Comparison of ENCODE assay signal across 11 mouse cellular contexts in the genomic region with DNA sequence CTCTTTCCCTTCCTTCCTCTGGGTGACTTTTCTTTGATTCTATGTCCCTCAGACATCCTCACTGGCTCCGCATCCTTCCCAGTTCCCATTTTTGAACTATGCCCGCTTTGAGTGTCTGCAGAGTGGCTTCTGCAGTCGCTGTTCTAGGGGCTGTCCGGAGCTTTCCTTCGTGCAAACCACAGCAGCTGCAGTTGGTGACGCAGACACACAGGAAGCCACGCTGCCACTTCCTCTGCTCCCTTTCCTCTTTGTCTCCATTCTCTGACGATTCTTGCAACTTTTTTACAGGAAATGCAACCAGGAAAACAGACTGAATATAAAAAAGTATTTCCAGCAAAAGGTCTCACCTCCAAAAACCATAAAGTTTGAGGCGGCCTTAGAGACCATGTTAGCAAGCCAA.
DNase-seq lines count a peak whose midpoint lies in the region; ATAC-seq lines count a peak whose summit lies in the region.
"Had no signal": no experiment of that assay in that cellular context is flagged by ENCODE, and none has a peak within 500 bp of the region (broad histone marks: within the 10 kb centered on the region; RNA-seq: fewer than 3 reads in every experiment).

No protein-coding gene starts in this region.

- 67% methylated on average over 9 of the region's 9 CpGs for WGBS in heart, embryonic 11.5 days (ENCODE audit: insufficient replicate concordance)
- WGBS in midbrain, embryonic 13.5 days, result 86% methylated on average over 9 of the region's 9 CpGs

- H3K9ac ChIP-seq in heart, embryonic 11.5 days (ENCODE audit: low read depth, low read length), result no peak overlapping the region
- H3K9ac ChIP-seq in midbrain, embryonic 13.5 days (replicated peaks), result no peak overlapping the region
- H3K9ac ChIP-seq: midbrain, embryonic 12.5 days; stomach, embryonic 15.5 days had no signal

- H3K4me3 ChIP-seq in heart, embryonic 11.5 days (ENCODE audit: low read depth, low read length), result no peak overlapping the region
- H3K4me3 ChIP-seq in midbrain, embryonic 13.5 days (replicated peaks), result no peak overlapping the region
- H3K4me3 ChIP-seq: midbrain, embryonic 12.5 days; stomach, embryonic 15.5 days had no signal

- no peaks in the 10 kb centered on the region for H3K27me3 ChIP-seq in heart, embryonic 11.5 days (ENCODE audit: control insufficient read depth, insufficient read depth, low read length)
- H3K27me3 ChIP-seq in splenic B cell, adult 2 months (ENCODE audit: control insufficient read depth, insufficient read depth, low read length, poor library complexity, severe bottlenecking), result no peaks in the 10 kb centered on the region
- H3K27me3 ChIP-seq in midbrain, embryonic 13.5 days, result no peaks in the 10 kb centered on the region
- H3K27me3 ChIP-seq: midbrain, embryonic 12.5 days; stomach, embryonic 15.5 days had no signal

- DNase-seq in heart, postnatal 14 days, result peak; percentile 14 to 25
- DNase-seq in brain, adult 2 months (ENCODE audit: low read depth, low spot score), result peak; percentile 28
- peak; percentile 50 for DNase-seq in lung, postnatal 25 days (ENCODE audit: low spot score)
- DNase-seq in splenic B cell, adult 2 months (ENCODE audit: low read depth, low spot score), result peak; percentile 87
- no peak for DNase-seq in cerebellum, postnatal 25 days
- DNase-seq in right cerebral cortex, postnatal 36 days (ENCODE audit: low spot score in 2 of 2), result no peak
- DNase-seq: cerebellum, postnatal 36 days had no signal

- H3K36me3 ChIP-seq in heart, embryonic 11.5 days (ENCODE audit: control insufficient read depth, insufficient read depth, low read length), result no peaks in the 10 kb centered on the region
- H3K36me3 ChIP-seq in splenic B cell, adult 2 months (ENCODE audit: control insufficient read depth, insufficient read depth, low read length, poor library complexity, severe bottlenecking), result no peaks in the 10 kb centered on the region
- no peaks in the 10 kb centered on the region for H3K36me3 ChIP-seq in midbrain, embryonic 13.5 days
- H3K36me3 ChIP-seq: midbrain, embryonic 12.5 days; stomach, embryonic 15.5 days had no signal

- intact Hi-C loops in heart, postnatal 14 days (cut with DNase I), result no loop called here

- H3K27ac ChIP-seq in heart, embryonic 11.5 days (ENCODE audit: low read depth, low read length), result no peak overlapping the region
- no peak overlapping the region for H3K27ac ChIP-seq in midbrain, embryonic 13.5 days
- H3K27ac ChIP-seq: midbrain, embryonic 12.5 days; stomach, embryonic 15.5 days had no signal

- ATAC-seq in heart, embryonic 11.5 days (replicated peaks; ENCODE audit: insufficient number of reproducible peaks, low FRiP score, low TSS enrichment), result no peak
- no peak for ATAC-seq in midbrain, embryonic 13.5 days

- no peaks in the 10 kb centered on the region for H3K9me3 ChIP-seq in heart, embryonic 11.5 days (replicated peaks; ENCODE audit: control insufficient read depth, low read length)
- no peaks in the 10 kb centered on the region for H3K9me3 ChIP-seq in midbrain, embryonic 13.5 days
- H3K9me3 ChIP-seq: stomach, embryonic 15.5 days had no signal

- no peaks in the 10 kb centered on the region for H3K4me1 ChIP-seq in heart, embryonic 11.5 days (ENCODE audit: control insufficient read depth, insufficient read depth, low read length)
- peaks cover 8% of the 10 kb centered on the region; the same call in 1 of the 2 replicates for H3K4me1 ChIP-seq in midbrain, embryonic 13.5 days (replicated peaks)
- H3K4me1 ChIP-seq: midbrain, embryonic 12.5 days; stomach, embryonic 15.5 days had no signal

- H3K4me2 ChIP-seq in heart, embryonic 11.5 days, result no peak overlapping the region
- H3K4me2 ChIP-seq in midbrain, embryonic 13.5 days (replicated peaks), result no peak overlapping the region
- H3K4me2 ChIP-seq: midbrain, embryonic 12.5 days; stomach, embryonic 15.5 days had no signal

Comparison
In these comparisons a context has a peak if more than half of its experiments do, and no peak if none do; other contexts are left out.
1. DNase-seq: peak in heart, postnatal 14 days (2 of 2), brain, adult 2 months (single experiment), lung, postnatal 25 days (single experiment) and splenic B cell, adult 2 months (single experiment); none in cerebellum, postnatal 25 days (0 of 2) and right cerebral cortex, postnatal 36 days (0 of 2).